ENCODE assay signal across 8 mouse cellular contexts in genomic region chr1:105812960-105813708, GRCm38 (mm10). TPM values are rescaled to one million over a fixed set of nuclear protein-coding genes. Genes with fewer than 3 reads are reported as not detected.
DNase-seq lines count a peak whose midpoint lies in the region; ATAC-seq and TF ChIP-seq lines count a peak whose summit lies in the region.
"Had no signal": no experiment of that assay in that cellular context is flagged by ENCODE, and none has a peak within 500 bp of the region (broad histone marks: within the 10 kb centered on the region; RNA-seq: fewer than 3 reads in every experiment).

No protein-coding gene starts in this region.

- no peaks in the 10 kb centered on the region for H3K79me2 ChIP-seq in MEL (ENCODE audit: control insufficient read depth, insufficient read depth, low read length, poor library complexity)

- no peak for DNase-seq in limb, embryonic 10.5 days (ENCODE audit: low spot score)
- DNase-seq in MEL (ENCODE audit: low read depth, low spot score), result no peak
- DNase-seq in embryonic facial prominence, embryonic 14.5 days (ENCODE audit: low spot score), result peak; percentile 18
- no peak for DNase-seq in left cerebral cortex, postnatal 14 days (ENCODE audit: low spot score in 2 of 2)

- no peak for TF ChIP-seq POLR2A in MEL (IDR thresholded peaks at IDR 0.05; ENCODE audit: control insufficient read depth in 1 of 2, insufficient read depth in 1 of 2, low read depth in 1 of 2, low read length in 2 of 2, poor library complexity in 1 of 2)

- no peak for TF ChIP-seq RAD21 in MEL (IDR thresholded peaks at IDR 0.05; ENCODE audit: low read depth, low read length)

- ATAC-seq in limb, embryonic 12.5 days (ENCODE audit: insufficient number of reproducible peaks, insufficient read depth, low FRiP score, low TSS enrichment, low read depth), result peak; percentile 48
- peak; percentile 47; the same call in 1 of the 2 replicates for ATAC-seq in embryonic facial prominence, embryonic 14.5 days (ENCODE audit: low read depth)
- ATAC-seq in megakaryocyte progenitor cell, adult 5-6 weeks (replicated peaks; ENCODE audit: poor library complexity), result peak; percentile 50
- ATAC-seq in hindbrain, embryonic 16.5 days, result no peak

- TF ChIP-seq CTCF in MEL (IDR thresholded peaks at IDR 0.05 in 2 of 3, conservative IDR thresholded peaks at IDR 0.05 in 1 of 3; ENCODE audit: control insufficient read depth in 1 of 3, insufficient read depth in 1 of 3, low read depth in 2 of 3, low read length in 3 of 3, poor library complexity in 1 of 3, severe bottlenecking in 1 of 3), result no peak

- H3K9ac ChIP-seq in limb, embryonic 12.5 days (replicated peaks), result no peak overlapping the region
- H3K9ac ChIP-seq in MEL (ENCODE audit: control insufficient read depth, low read depth, low read length, poor library complexity, severe bottlenecking), result no peak overlapping the region
- H3K9ac ChIP-seq in embryonic facial prominence, embryonic 14.5 days (ENCODE audit: low read depth, low read length), result no peak overlapping the region
- H3K9ac ChIP-seq in hindbrain, embryonic 16.5 days (ENCODE audit: low read depth, low read length), result no peak overlapping the region

- H3K27me3 ChIP-seq in limb, embryonic 12.5 days, result no peaks in the 10 kb centered on the region
- no peaks in the 10 kb centered on the region for H3K27me3 ChIP-seq in limb, embryonic 10.5 days (ENCODE audit: low read depth, poor library complexity, severe bottlenecking)
- H3K27me3 ChIP-seq in MEL (ENCODE audit: control insufficient read depth in 1 of 2, insufficient read depth in 2 of 2, low read length in 2 of 2), result no peaks in the 10 kb centered on the region
- no peaks in the 10 kb centered on the region for H3K27me3 ChIP-seq in embryonic facial prominence, embryonic 14.5 days (replicated peaks; ENCODE audit: control insufficient read depth, insufficient read depth, low read length)
- H3K27me3 ChIP-seq in hindbrain, embryonic 16.5 days (replicated peaks; ENCODE audit: control insufficient read depth, insufficient read depth, low read length), result no peaks in the 10 kb centered on the region

- H3K9me3 ChIP-seq in limb, embryonic 12.5 days, result no peaks in the 10 kb centered on the region
- no peaks in the 10 kb centered on the region for H3K9me3 ChIP-seq in limb, embryonic 10.5 days (replicated peaks)
- H3K9me3 ChIP-seq in MEL (replicated peaks; ENCODE audit: insufficient read depth, low read length), result no peaks in the 10 kb centered on the region
- no peaks in the 10 kb centered on the region for H3K9me3 ChIP-seq in embryonic facial prominence, embryonic 14.5 days (ENCODE audit: control insufficient read depth, low read length)
- H3K9me3 ChIP-seq in hindbrain, embryonic 16.5 days (ENCODE audit: control insufficient read depth, low read length), result no peaks in the 10 kb centered on the region

- TF ChIP-seq EP300 in MEL (IDR thresholded peaks at IDR 0.05; ENCODE audit: low read depth in 1 of 2, low read length in 2 of 2), result no peak

- 0 out of 2 replicates have a peak overlapping the region, but pooled peaks have one; percentile 7 for H3K27ac ChIP-seq in limb, embryonic 12.5 days
- no peak overlapping the region for H3K27ac ChIP-seq in limb, embryonic 10.5 days
- no peak overlapping the region for H3K27ac ChIP-seq in MEL (ENCODE audit: control insufficient read depth, low read depth, low read length)
- no peak overlapping the region for H3K27ac ChIP-seq in embryonic facial prominence, embryonic 14.5 days (replicated peaks; ENCODE audit: low read depth, low read length)
- H3K27ac ChIP-seq in hindbrain, embryonic 16.5 days (ENCODE audit: low read depth, low read length), result no peak overlapping the region

- H3K36me3 ChIP-seq in limb, embryonic 12.5 days, result no peaks in the 10 kb centered on the region
- no peaks in the 10 kb centered on the region for H3K36me3 ChIP-seq in limb, embryonic 10.5 days
- peaks cover 0 to 3% of the 10 kb centered on the region in 2 experiments; a peak in 1 of 4 replicates for H3K36me3 ChIP-seq in MEL (ENCODE audit: control insufficient read depth in 1 of 2, insufficient read depth in 2 of 2, low read length in 2 of 2)
- H3K36me3 ChIP-seq in embryonic facial prominence, embryonic 14.5 days (ENCODE audit: control insufficient read depth, insufficient read depth, low read length), result no peaks in the 10 kb centered on the region
- H3K36me3 ChIP-seq in hindbrain, embryonic 16.5 days (ENCODE audit: control insufficient read depth, insufficient read depth, low read length), result no peaks in the 10 kb centered on the region

- H3K4me2 ChIP-seq in limb, embryonic 12.5 days, result peak overlapping the region; percentile 24
- no peak overlapping the region for H3K4me2 ChIP-seq in embryonic facial prominence, embryonic 14.5 days (ENCODE audit: low read depth, low read length)
- H3K4me2 ChIP-seq in hindbrain, embryonic 16.5 days (ENCODE audit: low read length), result no peak overlapping the region
- H3K4me2 ChIP-seq: liver, embryonic 11.5 days had no signal

- no peak overlapping the region for H3K4me3 ChIP-seq in limb, embryonic 12.5 days (replicated peaks)
- H3K4me3 ChIP-seq in limb, embryonic 10.5 days, result no peak overlapping the region
- H3K4me3 ChIP-seq in MEL (ENCODE audit: control insufficient read depth in 1 of 2, insufficient read depth in 1 of 2, low read depth in 2 of 2, low read length in 2 of 2), result no peak overlapping the region
- H3K4me3 ChIP-seq in embryonic facial prominence, embryonic 14.5 days (ENCODE audit: low read depth, low read length), result no peak overlapping the region
- H3K4me3 ChIP-seq in hindbrain, embryonic 16.5 days (ENCODE audit: low read length), result no peak overlapping the region

- H3K4me1 ChIP-seq in limb, embryonic 12.5 days (replicated peaks), result peaks cover 11% of the 10 kb centered on the region
- peaks cover 17% of the 10 kb centered on the region for H3K4me1 ChIP-seq in limb, embryonic 10.5 days
- peaks cover 2 to 3% of the 10 kb centered on the region in 2 experiments; a peak in 2 of 4 replicates for H3K4me1 ChIP-seq in MEL (ENCODE audit: control insufficient read depth in 1 of 2, insufficient read depth in 2 of 2, low read length in 2 of 2)
- H3K4me1 ChIP-seq in embryonic facial prominence, embryonic 14.5 days (ENCODE audit: control insufficient read depth, insufficient read depth, low read length), result no peaks in the 10 kb centered on the region
- H3K4me1 ChIP-seq in hindbrain, embryonic 16.5 days (ENCODE audit: control insufficient read depth, insufficient read depth, low read depth, low read length), result no peaks in the 10 kb centered on the region

- intact Hi-C loops in left cerebral cortex, postnatal 14 days (cut with DNase I), result no loop called here

- WGBS in limb, embryonic 12.5 days, result 66% methylated on average over 20 of the region's 20 CpGs
- 85% methylated on average over 20 of the region's 20 CpGs for WGBS in limb, embryonic 10.5 days
- 64% methylated on average over 20 of the region's 20 CpGs for WGBS in embryonic facial prominence, embryonic 14.5 days
- WGBS in hindbrain, embryonic 16.5 days, result 74% methylated on average over 20 of the region's 20 CpGs

TF ChIP-seq in MEL, 35 proteins besides CTCF, POLR2A, EP300 and RAD21:
- peak; percentile 61; the same call in 1 of the 2 replicates for TF ChIP-seq TBP (IDR thresholded peaks at IDR 0.05; ENCODE audit: low read depth, low read length)
- no peak for TF ChIP-seq ZNF384 (IDR thresholded peaks at IDR 0.05; ENCODE audit: low read depth, low read length)

RNA-seq across cellular contexts. Expression of gene Tnfrsf11a, which starts 32.6 kb away (rescaled TPM):
- polyA plus RNA-seq in limb, embryonic 12.5 days (2016; fragmentation: Nextera tagmentation; extraction: Ambion mirVana), result 0.44 and 0.84 TPM in 2 replicates
- polyA plus RNA-seq in limb, embryonic 10.5 days (2016; fragmentation: Nextera tagmentation; extraction: Ambion mirVana), result 0.11 and 0.31 TPM in 2 replicates
- not detected in 2 replicates for total RNA-seq in MEL (2012; rRNA removed)
- polyA plus RNA-seq in MEL (2012; ENCODE audit: insufficient read depth in 1 of 2, insufficient read length in 2 of 2, low read depth in 1 of 2, low replicate concordance in 2 of 2, missing spikeins in 1 of 2), result not detected
- 1.7 and 1.8 TPM in 2 replicates for polyA plus RNA-seq in embryonic facial prominence, embryonic 14.5 days (2014; fragmentation: Nextera tagmentation; extraction: Ambion mirVana)
- total RNA-seq in megakaryocyte progenitor cell, adult 5-6 weeks (2015), result 0.22 and 0.64 TPM in 2 replicates
- total RNA-seq in megakaryocyte progenitor cell, adult 5-6 weeks (2017), result 0.98 TPM in 1 of 2 replicates, not detected in the other
- total RNA-seq in left cerebral cortex, postnatal 14 days (2021), result 1 to 10 TPM; 7.4 to 8.9 TPM
- 0.61 and 0.75 TPM in 2 replicates for polyA plus RNA-seq in hindbrain, embryonic 16.5 days (2015; fragmentation: Nextera tagmentation; extraction: Ambion mirVana)
